Mouse (Mus musculus) spleen, postnatal 14 days (tissue): ENCODE results near the gene Skp1a.
A peak's percentile ranks its signal among the peaks of the same experiment; 100 is the strongest.
"Not testable (repeated sequence)": the region's sequence is repeated elsewhere in the genome, so short reads cannot be mapped to it uniquely, and the experiment has no call there.

Experiments
- DNase-seq, 2 experiments: peaks; one replicate each; pipeline ENCODE4 v3.0.0; 2021 to 2022; ENCODE audit warnings: low spot score in 2 of 2

Gene Skp1a

GRCm38 (mm10) chr11:52231606-52232541 lies at the start of gene Skp1a:
Gene Skp1a (plus strand): TSS chr11:52231995.
- DNase-seq, result peak; percentile 89 to 95

GRCm38 (mm10) chr11:52196496-52197023 lies 35.2 kb upstream of the Skp1a start:
- DNase-seq, result not testable (repeated sequence)

DNA sequence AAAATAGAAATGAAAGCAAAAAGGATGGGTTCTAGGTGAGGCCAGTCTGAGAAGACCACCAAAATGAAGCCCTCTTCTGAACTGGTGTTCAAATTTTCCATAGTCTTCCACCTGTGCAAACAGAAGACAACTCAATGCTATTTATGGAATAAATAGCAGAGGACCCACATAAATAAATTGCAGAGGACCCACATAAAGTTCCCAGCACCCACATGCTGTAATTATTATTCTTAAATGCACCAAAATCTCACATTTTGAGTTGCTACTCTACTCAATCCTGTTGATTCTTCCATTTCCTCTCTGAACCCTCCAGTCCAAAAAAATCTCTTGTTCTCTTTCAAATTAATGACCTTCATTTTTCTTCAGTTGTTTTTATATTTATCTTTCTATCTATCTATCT lies 17.9 kb upstream of the Skp1a start, which contains the start of gene Olfr1371:
Olfr1371 (minus strand) TSS at position 101 of the 400 bp plus-strand sequence.
- DNase-seq, result no peak

DNA sequence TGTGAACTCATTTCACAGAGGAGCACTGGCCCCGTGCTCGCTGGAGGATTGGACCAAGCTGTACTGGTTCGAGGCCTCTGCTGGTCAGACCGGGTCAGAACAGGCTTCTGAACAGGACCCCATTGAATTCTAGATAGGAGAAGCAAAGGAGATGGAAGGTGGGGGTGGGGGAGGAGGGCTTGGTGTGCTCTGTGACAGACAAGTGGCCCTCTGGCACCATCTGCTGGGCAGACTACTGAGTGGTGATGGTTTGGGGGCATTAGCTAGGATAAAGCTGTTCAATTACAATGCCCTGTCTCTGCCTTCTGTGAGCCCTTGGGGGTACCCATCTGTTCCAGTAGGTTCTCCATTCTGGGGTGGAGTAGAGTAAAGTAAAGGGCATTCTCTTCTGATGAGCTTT lies 11.5 kb upstream of the Skp1a start:
- peak in 1 of 2 experiments; percentile 53 for DNase-seq

DNA sequence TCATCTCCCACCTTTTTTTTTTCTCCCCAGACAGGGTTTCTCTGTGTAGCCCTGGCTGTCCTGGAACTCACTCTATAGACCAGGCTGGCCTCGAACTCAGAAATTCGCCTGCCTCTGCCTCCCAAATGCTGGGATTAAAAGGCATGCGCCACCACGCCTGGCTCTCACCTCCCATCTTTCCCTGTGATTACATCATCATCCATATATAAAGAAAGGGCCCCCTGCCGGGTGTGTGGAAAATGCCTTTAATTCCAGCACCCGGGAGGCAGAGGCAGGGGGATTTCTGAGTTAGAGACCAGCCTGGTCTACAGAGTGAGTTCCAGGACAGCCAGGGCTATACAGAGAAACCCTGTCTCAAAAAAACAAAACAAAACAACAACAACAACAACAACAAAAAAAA lies 9.9 kb upstream of the Skp1a start:
- DNase-seq, result not testable (repeated sequence)

GRCm38 (mm10) chr11:52222891-52223290 lies 8.9 kb upstream of the Skp1a start:
- no peak for DNase-seq

DNA sequence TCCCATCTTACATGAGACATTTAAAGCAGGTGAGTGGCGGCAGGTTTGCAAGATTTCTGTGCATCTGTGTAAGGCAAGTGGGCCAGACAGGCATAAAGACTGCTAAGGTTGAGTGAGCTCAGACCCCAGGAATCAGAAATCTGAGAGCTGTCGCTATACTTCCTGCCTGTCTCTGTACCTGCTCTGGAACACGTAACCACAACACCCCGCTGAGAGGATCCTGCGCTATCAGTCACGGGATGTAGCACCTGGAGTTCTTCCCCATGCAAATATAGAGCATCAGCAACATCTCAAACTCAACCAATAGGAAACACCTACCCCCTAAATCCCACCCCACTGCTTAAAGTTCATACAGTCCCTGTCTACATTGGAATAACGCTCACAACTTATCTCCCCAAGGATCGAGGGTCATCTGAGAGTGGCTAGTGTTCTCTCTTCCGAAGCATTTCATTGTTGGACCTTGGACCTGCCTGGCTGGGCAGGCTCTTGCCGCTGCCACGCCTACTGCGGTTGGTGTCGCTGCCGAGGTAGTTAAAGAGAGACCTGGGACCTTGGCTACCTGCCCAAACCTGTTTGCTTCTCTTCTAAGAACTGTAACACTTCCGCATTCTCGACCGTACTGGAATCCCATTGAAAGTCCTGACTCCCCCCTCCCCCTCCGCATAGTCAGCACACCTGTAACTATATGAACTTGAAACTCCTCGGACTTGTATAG lies 7.7 kb upstream of the Skp1a start:
- peak in 1 of 2 experiments; percentile 19 for DNase-seq

GRCm38 (mm10) chr11:52225986-52226599 lies 5.7 kb upstream of the Skp1a start:
- no peak for DNase-seq

GRCm38 (mm10) chr11:52227053-52227452 lies 4.7 kb upstream of the Skp1a start:
- DNase-seq, result no peak

- DNase-seq, result no peak
These were observed 4.1 kb upstream of the Skp1a start for GRCm38 (mm10) chr11:52227466-52228226.

GRCm38 (mm10) chr11:52228722-52229448 lies 2.9 kb upstream of the Skp1a start:
- DNase-seq, result no peak

- no peak for DNase-seq
These were observed 1.1 kb upstream of the Skp1a start for GRCm38 (mm10) chr11:52230694-52231093.

DNA sequence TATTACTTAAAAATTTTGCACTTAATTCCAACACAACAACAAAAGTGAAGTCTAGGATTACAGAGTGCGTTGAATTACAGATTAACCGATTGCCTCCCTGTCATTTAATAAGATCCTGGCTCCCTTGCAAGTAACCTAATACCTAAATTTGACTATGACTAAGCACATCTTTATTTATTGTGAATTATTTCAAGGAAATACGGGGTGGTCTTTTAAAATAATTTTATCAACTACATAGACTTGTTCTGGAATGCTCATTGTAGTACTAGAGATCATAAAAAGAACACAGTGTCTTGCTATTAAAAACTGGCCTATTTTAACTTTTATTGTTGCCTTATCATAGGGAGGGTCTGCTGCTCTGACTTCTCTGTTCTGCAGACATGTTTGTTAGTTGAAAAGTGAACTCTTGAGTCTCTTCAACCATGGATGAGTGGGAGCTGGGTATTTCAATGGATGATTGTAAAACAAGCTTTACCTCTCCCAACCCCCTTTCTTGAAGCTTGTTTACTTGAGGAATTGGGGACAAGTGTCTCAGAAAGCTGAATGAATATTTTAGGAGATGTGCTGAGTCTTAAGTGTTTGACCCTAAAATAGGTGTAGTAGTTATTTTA lies 1.4 kb downstream of the Skp1a start:
- DNase-seq, result no peak

- no peak for DNase-seq
These were observed 2.1 kb downstream of the Skp1a start for GRCm38 (mm10) chr11:52233906-52234305.

DNA sequence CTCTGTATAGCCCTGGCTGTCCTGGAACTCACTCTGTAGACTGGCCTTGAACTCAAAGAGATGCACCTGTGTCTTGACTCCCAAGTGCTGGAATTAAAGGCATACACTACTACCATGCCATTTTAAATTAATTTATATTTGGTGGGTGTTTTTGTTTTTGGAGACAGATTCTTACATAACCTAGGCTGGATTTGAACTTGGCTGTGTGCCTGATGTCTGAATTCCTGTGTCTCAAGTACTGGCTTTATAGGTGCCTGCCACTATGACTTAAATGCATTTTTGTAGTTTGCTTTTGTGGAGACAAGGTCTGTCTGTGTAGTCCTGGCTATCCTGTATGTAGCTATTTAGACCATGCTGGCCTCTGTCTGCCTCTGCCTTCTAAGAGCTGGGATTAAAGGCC lies 2.7 kb downstream of the Skp1a start:
- no peak for DNase-seq

- no peak for DNase-seq
These were observed 9.2 kb downstream of the Skp1a start for GRCm38 (mm10) chr11:52240898-52241542.

DNA sequence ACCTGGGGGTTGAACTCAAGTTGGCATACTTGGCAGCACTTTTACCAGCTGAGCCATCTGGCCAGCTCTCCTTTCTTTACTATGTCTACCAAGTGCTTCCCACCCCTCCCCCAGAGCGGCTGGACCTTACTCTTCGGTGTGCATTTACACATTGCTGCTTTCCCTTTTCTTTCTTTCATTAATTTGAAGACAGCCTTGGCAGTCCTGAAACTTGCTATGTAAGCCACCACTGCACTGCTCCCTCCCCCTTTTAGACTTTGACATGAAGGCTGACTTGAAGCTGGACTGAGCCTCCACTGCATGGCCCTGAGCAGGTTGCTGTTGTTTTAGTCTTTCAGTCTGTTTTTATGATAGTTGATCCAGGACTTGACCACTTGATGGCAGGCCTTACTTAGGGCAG lies 17.7 kb downstream of the Skp1a start:
- DNase-seq, result no peak

DNA sequence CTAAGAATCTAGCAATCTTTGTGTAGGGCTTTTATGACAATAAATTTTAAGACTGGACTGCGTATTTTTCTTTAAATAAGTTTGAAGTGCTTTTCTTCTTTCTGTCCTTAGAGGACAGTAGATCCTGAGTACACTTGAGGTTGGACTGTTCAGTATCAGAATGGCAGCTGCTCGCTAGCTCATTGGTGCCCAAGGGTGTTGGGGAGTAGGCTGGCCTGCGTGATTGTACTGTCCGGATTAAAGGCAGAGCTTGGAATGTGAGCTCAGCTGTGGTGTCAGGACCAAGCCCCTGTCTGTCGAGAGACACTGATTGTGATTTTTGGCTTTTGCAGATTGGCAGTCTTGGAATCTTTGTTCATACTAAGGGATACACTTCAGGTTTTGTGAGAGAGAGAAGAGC lies 20.0 kb downstream of the Skp1a start:
- no peak for DNase-seq

- DNase-seq, result no peak
These were observed 20.9 kb downstream of the Skp1a start for GRCm38 (mm10) chr11:52252692-52253091.
